Mouse (Mus musculus) embryonic facial prominence, embryonic 14.5 days (tissue): ENCODE results near the gene Apba1. TPM values are rescaled to one million over a fixed set of nuclear protein-coding genes. Genes with fewer than 3 reads are reported as not detected.

Source experiments
- ATAC-seq: fragments of 200-750 bp; cut with Nextera tagmentation; 2 replicates; pipeline ENCODE4 v1.8.0; 2017; ENCODE audit warnings: low read depth, moderate number of reproducible peaks, moderate TSS enrichment
- DNase-seq: peaks from one replicate; pipeline ENCODE4 v3.0.0-alpha.2; 2015; ENCODE audit warnings: low spot score
- H3K27ac ChIP-seq: fragments of 300-500 bp; sonication (generic); replicated peaks from 2 replicates; pipeline ENCODE4 v1.5.1; 2014; ENCODE audit warnings: low read depth, mild to moderate bottlenecking, low read length, moderate library complexity
- H3K27me3 ChIP-seq: fragments of 300-500 bp; sonication (generic); replicated peaks from 2 replicates; pipeline ENCODE4 v1.6.1; 2014; ENCODE audit warnings: low read length; ENCODE audit not compliant: control insufficient read depth, insufficient read depth
- H3K36me3 ChIP-seq: fragments of 300-500 bp; sonication (generic); 2 replicates; pipeline ENCODE4 v1.6.1; 2014; ENCODE audit warnings: low read length, mixed read lengths; ENCODE audit not compliant: control insufficient read depth, insufficient read depth
- H3K4me1 ChIP-seq: fragments of 300-500 bp; sonication (generic); 2 replicates; pipeline ENCODE4 v1.6.1; 2014; ENCODE audit warnings: antibody characterized with exemption, low read length; ENCODE audit not compliant: control insufficient read depth, insufficient read depth
- H3K4me2 ChIP-seq: fragments of 300-500 bp; sonication (generic); 2 replicates; pipeline ENCODE4 v1.6.1; 2014; ENCODE audit warnings: low read depth, mild to moderate bottlenecking, low read length, moderate library complexity, mixed read lengths
- H3K4me3 ChIP-seq: fragments of 300-500 bp; sonication (generic); 2 replicates; pipeline ENCODE4 v1.5.1; 2014; ENCODE audit warnings: low read depth, mild to moderate bottlenecking, low read length
- H3K9ac ChIP-seq: fragments of 300-500 bp; sonication (generic); 2 replicates; pipeline ENCODE4 v1.6.1; 2014; ENCODE audit warnings: low read depth, mild to moderate bottlenecking, low read length, moderate library complexity, mixed read lengths
- H3K9me3 ChIP-seq: fragments of 300-500 bp; sonication (generic); 2 replicates; pipeline ENCODE4 v1.6.1; 2016; ENCODE audit warnings: low read length; ENCODE audit not compliant: control insufficient read depth
- WGBS: fragments of 180-500 bp; shearing (Covaris S2); extraction: QIAGEN DNeasy Blood & Tissue Kit; methylation state at CpG from one replicate; pipeline ENCODE4 v1.1.7; 2014; 5-methylcytosine and 5-hydroxymethylcytosine counted together
- polyA plus RNA-seq: library from polyadenylated mRNA; unstranded; fragments of >200 nt; fragmentation: Nextera tagmentation; extraction: Ambion mirVana; gene quantifications from 2 replicates; pipeline ENCODE4 v1.2.1, GENCODE M21; 2014

Gene Apba1
- polyA plus RNA-seq, 1 experiment from 2014 or later = 1.9 TPM

DNA sequence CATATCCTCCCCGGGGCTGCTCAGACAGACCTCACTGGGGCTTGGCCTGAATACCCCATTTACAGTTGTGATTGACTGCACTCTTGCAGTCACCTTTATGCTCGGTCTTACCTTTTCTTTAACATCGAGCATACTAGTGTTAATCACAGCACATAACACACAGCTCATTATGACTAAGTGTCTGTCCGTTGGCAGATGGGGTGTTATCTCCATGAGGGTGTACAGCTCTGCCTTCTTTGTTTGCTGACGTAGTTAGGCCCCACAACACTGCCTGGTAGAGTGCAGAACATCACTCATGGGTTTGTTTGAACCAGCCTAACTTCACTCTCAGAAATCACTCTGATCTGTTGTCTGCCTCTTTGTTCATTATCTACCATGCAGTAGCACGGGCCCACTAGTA, 33.9 kb downstream of the Apba1 start:
- DNase-seq = no peak
- H3K4me1 ChIP-seq = no peaks in the 10 kb centered on the region
- no peak overlapping the region for H3K27ac ChIP-seq
- H3K4me2 ChIP-seq = no peak overlapping the region
- H3K9ac ChIP-seq = no peak overlapping the region
- ATAC-seq = no peak
- no peaks in the 10 kb centered on the region for H3K27me3 ChIP-seq
- no peaks in the 10 kb centered on the region for H3K9me3 ChIP-seq
- WGBS = 90% methylated on average over 6 of the region's 6 CpGs
- no peak overlapping the region for H3K4me3 ChIP-seq
- no peaks in the 10 kb centered on the region for H3K36me3 ChIP-seq

- H3K27ac ChIP-seq = no peak overlapping the region
- no peak overlapping the region for H3K4me3 ChIP-seq
- H3K27me3 ChIP-seq = no peaks in the 10 kb centered on the region
- WGBS = 63% methylated on average over 3 of the region's 3 CpGs
- ATAC-seq (no peak), DNase-seq (no peak)
- no peak overlapping the region for H3K4me2 ChIP-seq
- no peaks in the 10 kb centered on the region for H3K4me1 ChIP-seq
- no peaks in the 10 kb centered on the region for H3K9me3 ChIP-seq
- no peaks in the 10 kb centered on the region for H3K36me3 ChIP-seq
- no peak overlapping the region for H3K9ac ChIP-seq
These were observed 35.8 kb downstream of the Apba1 start for GRCm38 (mm10) chr19:23794491-23794890.

DNA sequence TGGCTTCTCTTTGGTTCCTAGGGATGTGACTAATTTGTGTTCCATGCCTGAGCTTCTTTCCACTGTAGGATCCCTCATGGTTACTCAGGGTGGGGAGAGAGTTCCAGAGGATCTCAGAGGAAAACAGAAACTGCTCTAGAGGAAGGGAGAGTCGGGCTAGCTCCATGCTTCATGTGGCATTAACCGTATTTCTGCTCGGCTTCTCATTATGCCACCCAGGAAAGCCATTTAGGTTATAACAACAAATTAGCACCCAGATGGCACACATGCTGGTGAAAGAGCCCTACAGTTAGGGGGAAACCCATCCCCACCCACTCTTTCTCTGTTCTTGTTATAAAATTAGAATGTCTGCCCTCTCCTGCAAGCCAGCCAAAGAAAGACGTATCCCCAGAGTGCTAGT, 36.5 kb downstream of the Apba1 start:
- Histone ChIP-seq H3K36me3 (no peaks in the 10 kb centered on the region), H3K4me1 (no peaks in the 10 kb centered on the region), H3K4me2 (no peak overlapping the region), H3K9me3 (no peaks in the 10 kb centered on the region), H3K27ac (no peak overlapping the region), H3K27me3 (no peaks in the 10 kb centered on the region), H3K4me3 (no peak overlapping the region), H3K9ac (no peak overlapping the region)
- DNase-seq = no peak
- ATAC-seq = peak; percentile 65; the same call in 1 of the 2 replicates
- 72% methylated on average over 4 of the region's 4 CpGs for WGBS

GRCm38 (mm10) chr19:23801174-23801573, 42.5 kb downstream of the Apba1 start:
- WGBS = 64% methylated on average over 1 of the region's 1 CpGs
- no peak overlapping the region for H3K4me2 ChIP-seq

GRCm38 (mm10) chr19:23803221-23803870, 44.7 kb downstream of the Apba1 start:
- no peak for DNase-seq
- 69% methylated on average over 4 of the region's 4 CpGs for WGBS

More at GRCm38 (mm10) chr19:23801174-23801573, 42.5 kb downstream of the Apba1 start:
- no peak for ATAC-seq
- Histone ChIP-seq H3K9me3 (no peaks in the 10 kb centered on the region), H3K4me1 (no peaks in the 10 kb centered on the region), H3K27ac (0 out of 2 replicates have a peak overlapping the region, but pooled peaks have one; percentile 17), H3K4me3 (no peak overlapping the region), H3K36me3 (no peaks in the 10 kb centered on the region), H3K27me3 (no peaks in the 10 kb centered on the region), H3K9ac (no peak overlapping the region)
- no peak for DNase-seq

DNA sequence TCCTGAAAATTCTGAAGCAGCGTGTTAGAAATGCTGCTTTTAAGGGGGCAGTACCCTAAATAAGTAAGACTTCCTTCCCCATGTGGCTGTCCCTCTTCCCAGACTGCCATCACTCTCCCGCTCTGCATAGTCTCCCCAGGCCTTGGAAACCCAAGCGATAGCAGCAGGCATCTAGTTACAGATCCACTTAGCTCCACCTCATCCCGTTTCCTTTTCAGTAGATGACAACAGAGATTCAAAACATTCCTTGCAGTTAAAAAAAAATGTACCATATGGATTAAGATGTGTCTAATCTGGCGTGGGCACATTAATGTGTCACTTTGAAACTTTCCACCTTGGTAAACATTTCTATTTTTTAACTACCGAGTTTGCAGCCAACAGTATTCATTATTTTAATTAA, 48.1 kb downstream of the Apba1 start:
- 26% methylated on average over 6 of the region's 6 CpGs for WGBS
- Histone ChIP-seq H3K9ac (no peak overlapping the region), H3K36me3 (no peaks in the 10 kb centered on the region), H3K4me2 (no peak overlapping the region), H3K4me1 (no peaks in the 10 kb centered on the region), H3K27me3 (no peaks in the 10 kb centered on the region), H3K4me3 (no peak overlapping the region), H3K9me3 (no peaks in the 10 kb centered on the region), H3K27ac (no peak overlapping the region)
- ATAC-seq (no peak), DNase-seq (no peak)

More at GRCm38 (mm10) chr19:23803221-23803870, 44.7 kb downstream of the Apba1 start:
- H3K27ac ChIP-seq = no peak overlapping the region
- no peaks in the 10 kb centered on the region for H3K27me3 ChIP-seq
- no peaks in the 10 kb centered on the region for H3K9me3 ChIP-seq
- H3K4me3 ChIP-seq = no peak overlapping the region
- H3K4me2 ChIP-seq = no peak overlapping the region
- H3K4me1 ChIP-seq = no peaks in the 10 kb centered on the region
- no peak overlapping the region for H3K9ac ChIP-seq
- ATAC-seq = no peak
- no peaks in the 10 kb centered on the region for H3K36me3 ChIP-seq

DNA sequence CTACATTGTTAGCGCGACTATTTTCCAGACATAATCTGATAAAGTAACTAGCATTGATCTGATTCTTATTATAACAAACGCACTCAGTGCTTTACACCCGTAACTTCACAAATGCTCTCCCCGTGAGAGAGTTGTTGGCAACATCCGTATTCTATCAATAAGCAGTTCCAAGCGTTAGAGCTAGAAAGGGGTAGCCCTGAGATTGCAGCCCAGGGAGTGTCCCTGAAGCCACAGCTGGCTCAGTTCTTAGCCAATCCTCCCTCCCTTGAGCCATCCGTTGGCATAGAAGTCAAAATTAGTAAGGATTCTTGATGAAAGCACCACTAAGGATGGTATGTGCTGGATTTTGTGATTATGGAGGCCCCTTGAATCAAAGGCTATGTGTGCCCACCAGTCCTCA, 48.7 kb downstream of the Apba1 start:
- H3K4me2 ChIP-seq = no peak overlapping the region
- DNase-seq (no peak), ATAC-seq (no peak)
- no peak overlapping the region for H3K27ac ChIP-seq
- H3K4me3 ChIP-seq = no peak overlapping the region
- H3K9me3 ChIP-seq = no peaks in the 10 kb centered on the region
- H3K4me1 ChIP-seq = no peaks in the 10 kb centered on the region
- H3K27me3 ChIP-seq = no peaks in the 10 kb centered on the region
- H3K36me3 ChIP-seq = no peaks in the 10 kb centered on the region
- 59% methylated on average over 8 of the region's 8 CpGs for WGBS
- no peak overlapping the region for H3K9ac ChIP-seq

GRCm38 (mm10) chr19:23809236-23809635, 50.5 kb downstream of the Apba1 start:
- no peak for DNase-seq
- Histone ChIP-seq H3K27me3 (no peaks in the 10 kb centered on the region), H3K27ac (no peak overlapping the region), H3K4me3 (no peak overlapping the region), H3K4me2 (no peak overlapping the region), H3K9me3 (no peaks in the 10 kb centered on the region), H3K9ac (no peak overlapping the region), H3K4me1 (no peaks in the 10 kb centered on the region), H3K36me3 (no peaks in the 10 kb centered on the region)
- no peak for ATAC-seq
- WGBS = 72% methylated on average over 1 of the region's 1 CpGs

DNA sequence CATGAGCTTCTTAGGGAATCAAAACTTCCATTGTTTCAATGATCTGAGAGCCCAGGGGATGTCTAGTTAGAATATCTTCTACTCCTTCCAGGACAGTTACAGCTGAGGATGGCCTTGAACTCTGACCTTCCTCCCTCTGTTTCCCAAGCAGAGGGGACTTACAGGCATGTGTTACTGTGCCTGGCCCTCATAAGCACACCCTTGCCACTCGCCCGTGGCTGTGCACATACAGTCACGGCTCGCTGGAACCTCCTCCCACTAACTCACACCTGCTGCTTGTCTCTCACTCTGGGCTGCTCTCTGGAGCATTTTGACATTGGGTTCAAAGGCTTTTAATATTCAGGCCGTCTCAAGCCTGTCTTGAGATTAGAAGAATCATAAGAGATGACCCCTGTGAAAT, 51.8 kb downstream of the Apba1 start:
- Histone ChIP-seq H3K9ac (no peak overlapping the region), H3K4me1 (no peaks in the 10 kb centered on the region), H3K27ac (no peak overlapping the region), H3K27me3 (no peaks in the 10 kb centered on the region), H3K4me3 (no peak overlapping the region), H3K4me2 (no peak overlapping the region), H3K36me3 (no peaks in the 10 kb centered on the region), H3K9me3 (no peaks in the 10 kb centered on the region)
- DNase-seq = no peak
- no peak for ATAC-seq
- WGBS = 69% methylated on average over 5 of the region's 5 CpGs
